Mouse (Mus musculus): ENCODE data around the gene Tcaim. TPM values are rescaled to one million over a fixed set of nuclear protein-coding genes. Genes with fewer than 3 reads are reported as not detected.

Tcaim gene
- polyA plus RNA-seq, 1 experiment from 2014 or later = 6.1 TPM

Other genes with a start within 250 kb of the Tcaim start
- not detected in 2 replicates for gene Topaz1, start 58.2 kb upstream of the Tcaim start, polyA plus RNA-seq (2014; fragmentation: Nextera tagmentation; extraction: Ambion mirVana)
- 0.35 and 0.58 TPM in 2 replicates for gene Gm35549, start 38.5 kb downstream of the Tcaim start, polyA plus RNA-seq (2014; fragmentation: Nextera tagmentation; extraction: Ambion mirVana)
- 53.3 and 60.4 TPM in 2 replicates for gene Zfp445, start 60.5 kb downstream of the Tcaim start, polyA plus RNA-seq (2014; fragmentation: Nextera tagmentation; extraction: Ambion mirVana)
- 2.0 and 2.9 TPM in 2 replicates for gene Zkscan7, start 80.1 kb downstream of the Tcaim start, polyA plus RNA-seq (2014; fragmentation: Nextera tagmentation; extraction: Ambion mirVana)
- gene Zfp105, start 117.5 kb downstream of the Tcaim start, polyA plus RNA-seq (2014; fragmentation: Nextera tagmentation; extraction: Ambion mirVana) = 15.5 and 18.1 TPM in 2 replicates
- 35.0 and 35.9 TPM in 2 replicates for gene 1110059G10Rik, start 145.5 kb downstream of the Tcaim start, polyA plus RNA-seq (2014; fragmentation: Nextera tagmentation; extraction: Ambion mirVana)
- 23.9 and 27.4 TPM in 2 replicates for gene Kif15, start 145.5 kb downstream of the Tcaim start, polyA plus RNA-seq (2014; fragmentation: Nextera tagmentation; extraction: Ambion mirVana)
- 24.5 and 24.6 TPM in 2 replicates for gene Tmem42, start 215.8 kb downstream of the Tcaim start, polyA plus RNA-seq (2014; fragmentation: Nextera tagmentation; extraction: Ambion mirVana)
- gene Tgm4, start 229.2 kb downstream of the Tcaim start, polyA plus RNA-seq (2014; fragmentation: Nextera tagmentation; extraction: Ambion mirVana) = 0.18 and 0.21 TPM in 2 replicates

Measured in embryonic facial prominence, embryonic 14.5 days (tissue).